Mouse (Mus musculus) testis, adult 2 months (tissue): ENCODE measurements around the gene Armcx4.

Experiments
- CTCF ChIP-seq: fragments of 200-500 bp; IDR thresholded peaks from 2 replicates; pipeline ENCODE4 v1.5.1; 2012; ENCODE audit warnings: low read depth, mild to moderate bottlenecking, inconsistent platforms, low read length, moderate library complexity; ENCODE audit not compliant: control insufficient read depth, insufficient read depth, insufficient replicate concordance
- POLR2A ChIP-seq: fragments of 200-500 bp; IDR thresholded peaks from 2 replicates; pipeline ENCODE4 v1.6.1; 2012; ENCODE audit warnings: low read depth, mild to moderate bottlenecking, inconsistent platforms, low read length, moderate library complexity; ENCODE audit not compliant: control insufficient read depth

GRCm38 (mm10) chrX:134647421-134647820 lies 38.9 kb upstream of the Armcx4 start:
- TF ChIP-seq POLR2A (no peak), CTCF (no peak)
